Mouse (Mus musculus) embryonic facial prominence, embryonic 14.5 days (tissue): ENCODE data around the gene Glb1l3. TPM values are rescaled to one million over a fixed set of nuclear protein-coding genes. Genes with fewer than 3 reads are reported as not detected.
"Not testable (repeated sequence)": the region's sequence is repeated elsewhere in the genome, so short reads cannot be mapped to it uniquely, and the experiment has no call there.

Experiments
- ATAC-seq: fragments of 200-750 bp; cut with Nextera tagmentation; 2 replicates; pipeline ENCODE4 v1.8.0; 2017; ENCODE audit warnings: low read depth, moderate number of reproducible peaks, moderate TSS enrichment
- DNase-seq: peaks from one replicate; pipeline ENCODE4 v3.0.0-alpha.2; 2015; ENCODE audit warnings: low spot score
- H3K27ac ChIP-seq: fragments of 300-500 bp; sonication (generic); replicated peaks from 2 replicates; pipeline ENCODE4 v1.5.1; 2014; ENCODE audit warnings: low read depth, mild to moderate bottlenecking, low read length, moderate library complexity
- H3K27me3 ChIP-seq: fragments of 300-500 bp; sonication (generic); replicated peaks from 2 replicates; pipeline ENCODE4 v1.6.1; 2014; ENCODE audit warnings: low read length; ENCODE audit not compliant: control insufficient read depth, insufficient read depth
- H3K36me3 ChIP-seq: fragments of 300-500 bp; sonication (generic); 2 replicates; pipeline ENCODE4 v1.6.1; 2014; ENCODE audit warnings: low read length, mixed read lengths; ENCODE audit not compliant: control insufficient read depth, insufficient read depth
- H3K4me1 ChIP-seq: fragments of 300-500 bp; sonication (generic); 2 replicates; pipeline ENCODE4 v1.6.1; 2014; ENCODE audit warnings: antibody characterized with exemption, low read length; ENCODE audit not compliant: control insufficient read depth, insufficient read depth
- H3K4me2 ChIP-seq: fragments of 300-500 bp; sonication (generic); 2 replicates; pipeline ENCODE4 v1.6.1; 2014; ENCODE audit warnings: low read depth, mild to moderate bottlenecking, low read length, moderate library complexity, mixed read lengths
- H3K4me3 ChIP-seq: fragments of 300-500 bp; sonication (generic); 2 replicates; pipeline ENCODE4 v1.5.1; 2014; ENCODE audit warnings: low read depth, mild to moderate bottlenecking, low read length
- H3K9ac ChIP-seq: fragments of 300-500 bp; sonication (generic); 2 replicates; pipeline ENCODE4 v1.6.1; 2014; ENCODE audit warnings: low read depth, mild to moderate bottlenecking, low read length, moderate library complexity, mixed read lengths
- H3K9me3 ChIP-seq: fragments of 300-500 bp; sonication (generic); 2 replicates; pipeline ENCODE4 v1.6.1; 2016; ENCODE audit warnings: low read length; ENCODE audit not compliant: control insufficient read depth
- WGBS: fragments of 180-500 bp; shearing (Covaris S2); extraction: QIAGEN DNeasy Blood & Tissue Kit; methylation state at CpG from one replicate; pipeline ENCODE4 v1.1.7; 2014; 5-methylcytosine and 5-hydroxymethylcytosine counted together
- polyA plus RNA-seq: library from polyadenylated mRNA; unstranded; fragments of >200 nt; fragmentation: Nextera tagmentation; extraction: Ambion mirVana; gene quantifications from 2 replicates; pipeline ENCODE4 v1.2.1, GENCODE M21; 2014

Gene Glb1l3
- not detected in 2 replicates for polyA plus RNA-seq

DNA sequence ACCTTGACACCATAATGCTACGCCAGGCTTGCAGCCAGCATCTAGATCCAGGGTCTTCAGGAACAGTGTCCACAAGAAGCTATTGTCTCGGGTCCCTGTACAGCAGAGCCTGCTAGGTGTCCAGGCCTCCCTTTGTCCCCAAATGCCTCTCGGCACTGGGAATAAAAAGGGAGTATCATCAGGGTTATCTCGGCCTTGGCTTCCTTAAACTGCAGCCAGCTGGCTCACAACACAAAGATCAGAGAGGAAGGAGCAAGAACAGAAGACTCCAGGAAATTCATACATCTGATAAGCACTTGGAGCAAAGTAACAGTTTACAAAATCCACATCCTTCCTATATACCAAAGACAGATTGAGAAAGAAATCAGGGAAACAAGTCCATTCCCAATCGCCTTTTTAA, at the start of gene Glb1l3:
Gene Glb1l3 (minus strand): TSS at position 140 of the 400 bp plus-strand sequence.
- no peaks in the 10 kb centered on the region for H3K9me3 ChIP-seq
- no peak within 1 kb of the TSS for H3K4me2 ChIP-seq
- ATAC-seq = no peak
- H3K4me1 ChIP-seq = no peaks in the 10 kb centered on the region
- DNase-seq = no peak
- no peak within 1 kb of the TSS for H3K27ac ChIP-seq
- H3K9ac ChIP-seq = no peak within 1 kb of the TSS
- H3K4me3 ChIP-seq = no peak within 1 kb of the TSS
- 74% methylated on average over 5 of the region's 5 CpGs for WGBS
- no peaks in the 10 kb centered on the region for H3K36me3 ChIP-seq
- no peaks in the 10 kb centered on the region for H3K27me3 ChIP-seq

DNA sequence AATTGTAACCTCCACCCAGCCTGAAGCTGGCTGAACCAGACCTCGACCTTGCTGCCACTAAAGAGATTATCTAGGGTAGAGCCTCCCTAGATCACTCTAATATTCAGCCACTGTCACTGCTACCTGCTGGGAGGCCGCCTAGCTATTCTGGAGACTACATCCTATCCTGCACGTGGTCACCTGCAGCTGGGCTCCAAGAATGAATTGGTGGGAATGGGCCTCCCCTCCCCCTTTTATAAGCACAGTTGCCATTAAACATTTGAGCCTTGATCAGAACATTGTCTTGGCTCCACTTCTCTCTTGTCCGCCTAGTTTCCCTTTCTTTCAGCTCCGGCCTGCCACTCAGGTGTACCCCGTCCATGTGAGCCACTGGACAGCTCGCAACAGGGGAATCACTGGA, 9.2 kb upstream of the Glb1l3 start:
- DNase-seq = not testable (repeated sequence)
- 81% methylated on average over 7 of the region's 7 CpGs for WGBS

DNA sequence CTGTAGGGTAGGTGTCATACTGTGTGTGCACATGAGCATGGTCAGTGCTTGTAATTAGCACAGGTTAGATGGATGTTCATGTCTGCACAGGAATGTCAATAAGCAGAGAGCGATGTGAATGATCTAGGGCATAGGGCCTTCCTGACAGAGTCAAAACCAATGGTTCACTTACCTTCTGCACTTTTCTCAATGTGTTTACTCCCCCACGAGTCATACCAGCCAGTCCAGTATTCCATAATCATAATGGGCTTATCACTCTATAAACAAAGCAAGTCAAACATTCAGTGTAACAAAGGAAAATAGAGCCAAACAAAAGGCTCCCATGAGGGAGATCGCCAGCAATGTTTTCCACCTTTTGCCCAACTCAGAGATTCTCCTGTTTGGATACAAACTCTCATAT, 29.6 kb downstream of the Glb1l3 start:
- 83% methylated on average over 3 of the region's 3 CpGs for WGBS
- no peaks in the 10 kb centered on the region for H3K4me1 ChIP-seq
- H3K27ac ChIP-seq = no peak overlapping the region
- no peaks in the 10 kb centered on the region for H3K36me3 ChIP-seq
- H3K27me3 ChIP-seq = no peaks in the 10 kb centered on the region
- no peaks in the 10 kb centered on the region for H3K9me3 ChIP-seq
- DNase-seq (no peak), ATAC-seq (no peak)
- H3K4me3 ChIP-seq = no peak overlapping the region
- no peak overlapping the region for H3K9ac ChIP-seq
- no peak overlapping the region for H3K4me2 ChIP-seq

More for the DNA sequence above, 9.2 kb upstream of the Glb1l3 start:
- not testable (repeated sequence) for H3K36me3 ChIP-seq, H3K9me3 ChIP-seq, ATAC-seq, H3K27me3 ChIP-seq, H3K9ac ChIP-seq, H3K4me2 ChIP-seq, H3K4me1 ChIP-seq, H3K27ac ChIP-seq, H3K4me3 ChIP-seq

DNA sequence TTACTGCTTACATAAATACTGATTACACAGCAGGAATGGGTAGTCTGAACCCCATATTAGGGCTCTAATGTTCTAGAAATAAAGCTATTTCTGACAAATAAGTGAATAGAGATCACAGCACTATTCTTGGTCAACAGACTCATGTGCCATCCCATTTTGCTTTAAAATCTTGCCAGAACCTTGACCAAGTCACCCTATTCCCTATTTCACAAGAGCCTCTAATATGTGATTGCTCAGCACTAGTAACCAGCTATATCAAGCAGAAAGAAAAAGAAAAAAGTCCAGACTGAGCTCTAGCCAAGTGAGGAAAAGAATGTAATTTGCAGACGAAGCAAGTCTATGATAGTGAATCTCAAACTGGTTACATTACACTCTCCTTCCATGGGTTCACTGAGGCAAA, 40.7 kb downstream of the Glb1l3 start:
- ATAC-seq (no peak), DNase-seq (no peak)
- no peak overlapping the region for H3K4me2 ChIP-seq
- H3K27ac ChIP-seq = no peak overlapping the region
- H3K9ac ChIP-seq = no peak overlapping the region
- no peaks in the 10 kb centered on the region for H3K4me1 ChIP-seq
- 53% methylated on average over 1 of the region's 1 CpGs for WGBS
- H3K27me3 ChIP-seq = no peaks in the 10 kb centered on the region
- H3K36me3 ChIP-seq = no peaks in the 10 kb centered on the region
- no peak overlapping the region for H3K4me3 ChIP-seq
- no peaks in the 10 kb centered on the region for H3K9me3 ChIP-seq

DNA sequence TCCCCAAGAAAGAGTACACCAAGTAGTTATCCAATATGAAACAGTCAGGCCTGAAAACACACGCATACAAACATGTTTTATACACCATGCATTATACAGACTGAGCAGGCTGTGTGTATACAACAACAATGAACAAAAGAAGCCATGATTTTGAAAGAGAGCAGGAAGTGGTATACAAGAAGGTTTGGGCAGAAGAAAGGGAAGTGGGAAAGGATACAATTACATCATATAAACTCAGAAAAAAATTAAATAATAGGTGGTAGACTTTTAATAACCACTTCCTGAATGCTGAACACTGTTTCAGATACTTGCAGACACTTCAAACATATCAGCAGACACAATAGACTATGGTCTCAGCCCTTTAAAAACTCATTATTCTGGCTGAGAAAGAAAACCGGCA, 52.0 kb downstream of the Glb1l3 start:
- no peaks in the 10 kb centered on the region for H3K36me3 ChIP-seq
- H3K4me1 ChIP-seq = no peaks in the 10 kb centered on the region
- H3K4me2 ChIP-seq = no peak overlapping the region
- WGBS = 78% methylated on average over 2 of the region's 2 CpGs
- H3K27me3 ChIP-seq = no peaks in the 10 kb centered on the region
- DNase-seq = no peak
- H3K4me3 ChIP-seq = no peak overlapping the region
- no peak overlapping the region for H3K27ac ChIP-seq
- H3K9ac ChIP-seq = no peak overlapping the region
- no peaks in the 10 kb centered on the region for H3K9me3 ChIP-seq
- no peak for ATAC-seq

DNA sequence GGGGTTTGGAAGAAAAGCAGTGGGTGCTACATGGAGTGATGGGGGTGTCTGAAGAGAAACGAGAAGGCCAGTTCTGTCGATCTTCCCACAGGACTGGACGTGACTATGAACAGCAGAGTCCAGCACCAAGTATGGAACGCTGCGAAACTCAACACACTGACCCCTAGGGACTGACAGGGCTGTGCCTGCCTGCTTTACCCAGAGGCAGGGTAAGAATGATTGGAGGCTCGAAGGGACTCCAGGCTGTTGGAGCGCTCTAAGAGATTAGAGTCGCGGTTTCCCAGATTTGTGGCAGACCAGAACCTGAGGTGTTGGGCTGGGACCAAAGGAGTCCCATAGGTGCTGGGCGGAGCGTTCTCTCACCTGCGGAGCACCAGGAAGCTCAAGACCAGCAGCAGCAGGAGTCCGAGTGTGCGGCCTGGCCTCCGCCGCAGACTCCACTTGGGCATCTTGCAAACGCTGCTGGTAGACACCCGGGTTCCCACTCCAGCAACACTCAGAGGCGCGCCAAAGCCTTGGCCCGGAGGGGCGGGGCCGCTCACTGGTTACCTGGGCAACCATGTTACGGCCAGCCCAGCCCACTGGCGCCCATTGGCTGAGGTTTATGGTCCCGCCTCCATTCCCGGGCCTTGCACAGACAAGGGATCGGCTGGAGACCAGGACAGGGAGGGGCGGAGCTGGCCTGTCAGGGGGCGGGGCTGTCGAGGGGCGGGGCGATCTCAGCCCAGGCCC, 54.6 kb downstream of the Glb1l3 start, which contains the start of gene Glb1l2:
Gene Glb1l2 (minus strand): TSS at position 534 of the 732 bp plus-strand sequence.
- ATAC-seq (peak; percentile 100), DNase-seq (peak; percentile 98)
- peak within 1 kb of the TSS; percentile 73 for H3K4me2 ChIP-seq
- H3K9me3 ChIP-seq = no peaks in the 10 kb centered on the region
- H3K4me1 ChIP-seq = no peaks in the 10 kb centered on the region
- peak within 1 kb of the TSS; percentile 18; the same call in 1 of the 2 replicates for H3K27ac ChIP-seq
- H3K27me3 ChIP-seq = no peaks in the 10 kb centered on the region
- WGBS = 2% methylated on average over 30 of the region's 33 CpGs
- H3K9ac ChIP-seq = peak within 1 kb of the TSS; percentile 57
- H3K4me3 ChIP-seq = peak within 1 kb of the TSS; percentile 46
- H3K36me3 ChIP-seq = no peaks in the 10 kb centered on the region

DNA sequence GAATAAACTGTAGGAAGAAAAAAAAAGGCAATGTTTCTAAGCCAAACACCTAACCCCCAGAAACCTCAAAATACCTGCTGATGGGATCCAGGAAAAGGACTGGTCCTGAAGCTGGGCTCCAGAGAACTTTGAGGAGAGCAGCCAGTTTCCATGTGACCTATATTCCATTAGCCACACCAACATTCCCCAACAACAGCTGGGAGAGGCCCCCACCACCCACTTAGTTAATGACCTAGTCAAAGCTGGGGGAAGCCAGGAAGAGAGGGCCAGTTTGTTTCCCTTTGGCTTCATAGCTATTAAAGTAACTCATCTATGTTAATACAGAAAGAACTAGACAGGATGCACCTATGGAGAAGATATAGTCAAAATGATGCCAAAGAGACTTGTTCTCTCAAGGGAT, 56.4 kb downstream of the Glb1l3 start:
- Histone ChIP-seq H3K4me1 (no peaks in the 10 kb centered on the region), H3K27ac (no peak overlapping the region), H3K4me2 (no peak overlapping the region), H3K36me3 (no peaks in the 10 kb centered on the region), H3K9ac (no peak overlapping the region), H3K9me3 (no peaks in the 10 kb centered on the region), H3K4me3 (no peak overlapping the region), H3K27me3 (no peaks in the 10 kb centered on the region)
- DNase-seq = no peak
- no peak for ATAC-seq

DNA sequence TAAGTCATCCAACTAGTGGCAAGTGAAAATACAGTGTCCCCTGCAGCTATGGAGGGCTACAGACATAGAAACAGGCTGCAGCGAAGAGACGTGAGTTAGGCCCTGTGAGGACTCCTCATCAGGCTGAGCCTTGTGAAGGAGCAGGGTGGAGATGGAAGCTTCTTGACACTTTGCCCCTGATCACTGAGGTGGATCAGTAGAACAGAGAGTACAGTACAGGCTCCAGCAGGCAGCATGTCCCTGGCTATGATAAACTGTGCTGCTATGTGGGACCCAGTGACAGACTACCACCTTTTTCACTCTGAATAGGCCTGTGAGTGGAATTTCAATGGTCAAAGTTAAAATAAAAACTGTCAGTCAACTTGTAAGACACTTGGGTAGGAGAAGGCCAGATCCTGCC, 60.3 kb downstream of the Glb1l3 start:
- no peak overlapping the region for H3K4me2 ChIP-seq
- H3K4me1 ChIP-seq = no peaks in the 10 kb centered on the region
- no peaks in the 10 kb centered on the region for H3K9me3 ChIP-seq
- 94% methylated on average over 2 of the region's 2 CpGs for WGBS
- H3K27ac ChIP-seq = no peak overlapping the region
- H3K36me3 ChIP-seq = no peaks in the 10 kb centered on the region
- no peak overlapping the region for H3K9ac ChIP-seq
- no peaks in the 10 kb centered on the region for H3K27me3 ChIP-seq
- DNase-seq (no peak), ATAC-seq (no peak)
- no peak overlapping the region for H3K4me3 ChIP-seq

DNA sequence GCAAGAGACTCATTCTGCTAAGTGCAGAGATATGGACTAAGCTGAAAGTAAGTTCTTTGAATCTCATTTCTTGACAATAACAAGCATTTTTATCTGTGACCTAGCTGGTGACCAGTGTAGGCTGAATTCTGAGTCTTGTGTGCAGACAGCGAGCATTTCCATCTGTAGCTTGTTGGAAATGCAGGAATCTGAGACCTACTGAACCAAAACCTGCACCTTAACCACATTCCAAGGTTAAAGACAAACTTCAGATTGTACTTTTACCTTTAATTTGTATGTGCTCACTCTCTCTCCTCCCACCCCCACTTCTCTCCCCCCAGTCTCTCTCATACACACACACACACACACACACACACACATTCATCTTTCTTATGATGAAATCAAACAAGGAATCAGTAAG, 62.0 kb downstream of the Glb1l3 start:
- Histone ChIP-seq H3K4me3 (no peak overlapping the region), H3K27me3 (no peaks in the 10 kb centered on the region), H3K9ac (no peak overlapping the region), H3K36me3 (no peaks in the 10 kb centered on the region), H3K4me1 (no peaks in the 10 kb centered on the region), H3K27ac (no peak overlapping the region), H3K9me3 (no peaks in the 10 kb centered on the region), H3K4me2 (no peak overlapping the region)
- ATAC-seq (no peak), DNase-seq (no peak)
- WGBS = 77% methylated on average over 1 of the region's 1 CpGs
